Mouse (Mus musculus): ENCODE measurements around the gene Dcxr.

DNA sequence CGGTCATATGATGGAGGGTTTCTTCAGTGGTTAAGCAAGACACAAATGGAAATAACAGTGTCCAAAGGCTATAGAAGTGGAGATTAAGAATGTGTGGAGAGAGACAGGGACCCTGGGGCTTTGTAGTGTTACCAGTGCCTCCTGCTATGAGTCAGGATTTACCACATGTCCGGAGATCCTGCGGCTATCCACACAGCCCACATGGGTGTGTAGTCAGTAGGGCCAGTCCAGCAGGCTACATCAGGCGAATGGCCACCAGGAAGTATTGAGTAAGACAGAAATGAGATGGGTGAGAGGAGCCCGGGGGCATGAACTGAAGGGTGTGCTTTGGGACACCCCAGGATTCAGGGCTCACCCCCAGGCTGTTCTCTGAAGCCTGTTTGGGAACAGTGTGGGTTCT lies 44.4 kb downstream of the Dcxr start:
- TF ChIP-seq CTCF (IDR thresholded peaks at IDR 0.05; ENCODE audit: low read depth) (no peak), EP300 (IDR thresholded peaks at IDR 0.05; ENCODE audit: low read depth) (no peak)
